Mouse (Mus musculus): ENCODE measurements around the gene Mrpl12. TPM values are rescaled to one million over a fixed set of nuclear protein-coding genes. Genes with fewer than 3 reads are reported as not detected.
"Not testable (repeated sequence)": the region's sequence is repeated elsewhere in the genome, so short reads cannot be mapped to it uniquely, and the experiment has no call there.

The Mrpl12 gene
- total RNA-seq, 2 experiments from 2014 or later, result 105 to 107 TPM

- DNase-seq (ENCODE audit: low spot score in 2 of 2), result no peak
Observed at GRCm38 (mm10) chr11:120507611-120508289, 23.3 kb downstream of the Mrpl12 start.

GRCm38 (mm10) chr11:120508290-120508870, 24.0 kb downstream of the Mrpl12 start:
- DNase-seq (ENCODE audit: low spot score in 2 of 2), result no peak

GRCm38 (mm10) chr11:120509940-120510339, 25.5 kb downstream of the Mrpl12 start:
- DNase-seq (ENCODE audit: low spot score in 2 of 2), result no peak

- no peak for DNase-seq (ENCODE audit: low spot score in 2 of 2)
Observed at GRCm38 (mm10) chr11:120510375-120511030, 26.1 kb downstream of the Mrpl12 start.

- no peak for DNase-seq (ENCODE audit: low spot score in 2 of 2)
Observed at GRCm38 (mm10) chr11:120512790-120513453, 28.5 kb downstream of the Mrpl12 start.

DNA sequence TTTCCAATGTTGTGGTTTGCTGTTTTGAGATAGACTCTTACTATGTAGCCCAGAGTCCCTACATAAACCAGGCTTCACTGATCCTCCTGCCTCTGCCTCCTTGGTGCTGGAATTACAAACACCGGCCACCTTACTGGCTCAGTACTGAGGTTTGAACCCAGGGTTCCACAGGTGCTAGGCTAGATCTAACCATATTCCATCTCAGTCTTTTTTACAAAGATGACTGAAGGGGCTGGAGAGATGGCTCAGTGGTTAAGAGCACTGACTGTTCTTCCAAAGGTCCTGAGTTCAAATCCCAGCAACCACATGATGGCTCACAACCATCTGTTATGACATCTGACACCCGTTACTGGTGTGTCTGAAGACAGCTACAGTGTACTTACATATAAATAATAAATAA, 29.8 kb downstream of the Mrpl12 start:
- not testable (repeated sequence) for DNase-seq (ENCODE audit: low spot score in 2 of 2)

- DNase-seq (ENCODE audit: low spot score in 2 of 2), result peak; percentile 80 to 86
Observed at GRCm38 (mm10) chr11:120515611-120516010, 31.2 kb downstream of the Mrpl12 start.

- no peak for DNase-seq (ENCODE audit: low spot score in 2 of 2)
Observed at GRCm38 (mm10) chr11:120517147-120517546, 32.7 kb downstream of the Mrpl12 start.

DNA sequence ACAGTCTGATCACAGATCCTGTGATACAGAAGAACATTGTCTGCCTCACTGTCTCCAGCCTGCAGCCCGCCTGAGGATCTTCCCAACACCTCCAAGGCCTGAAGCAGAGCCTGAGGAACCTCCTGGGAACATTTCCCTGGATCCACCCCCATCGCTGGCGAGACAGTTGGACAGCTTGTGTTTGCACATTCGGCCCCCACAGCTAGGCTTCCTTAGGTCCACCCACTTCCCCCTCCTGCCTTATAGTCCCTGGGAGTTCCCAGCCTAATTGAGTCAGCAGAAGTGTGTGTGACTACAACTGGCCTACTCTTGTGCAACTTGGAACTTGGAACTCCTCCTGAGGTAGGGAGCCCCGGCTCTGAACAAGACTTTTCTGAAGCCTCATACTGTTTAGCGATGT, 33.6 kb downstream of the Mrpl12 start:
- DNase-seq (ENCODE audit: low spot score in 2 of 2), result no peak

DNA sequence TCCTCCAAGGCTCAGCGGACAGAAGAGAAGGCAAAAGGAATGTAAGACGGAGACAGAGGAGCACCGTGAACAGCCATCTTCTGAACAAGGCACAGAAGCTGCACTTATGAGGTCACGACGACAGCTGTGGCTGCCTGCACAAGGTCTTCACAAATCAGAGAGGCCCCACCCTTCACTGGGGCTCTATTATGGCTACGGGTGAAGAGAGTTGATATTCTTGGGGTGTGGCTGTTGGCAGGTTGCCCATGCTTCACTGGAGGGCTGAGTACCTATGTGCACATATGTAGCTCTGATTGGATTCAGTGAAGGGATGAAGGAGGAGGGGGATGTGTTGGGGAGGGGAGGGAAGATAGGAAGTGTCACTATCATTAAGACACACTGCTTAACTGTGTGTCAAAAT, 34.1 kb downstream of the Mrpl12 start:
- DNase-seq (ENCODE audit: low spot score in 2 of 2), result no peak

- no peak for DNase-seq (ENCODE audit: low spot score in 2 of 2)
Observed at GRCm38 (mm10) chr11:120519738-120520137, 35.3 kb downstream of the Mrpl12 start.

DNA sequence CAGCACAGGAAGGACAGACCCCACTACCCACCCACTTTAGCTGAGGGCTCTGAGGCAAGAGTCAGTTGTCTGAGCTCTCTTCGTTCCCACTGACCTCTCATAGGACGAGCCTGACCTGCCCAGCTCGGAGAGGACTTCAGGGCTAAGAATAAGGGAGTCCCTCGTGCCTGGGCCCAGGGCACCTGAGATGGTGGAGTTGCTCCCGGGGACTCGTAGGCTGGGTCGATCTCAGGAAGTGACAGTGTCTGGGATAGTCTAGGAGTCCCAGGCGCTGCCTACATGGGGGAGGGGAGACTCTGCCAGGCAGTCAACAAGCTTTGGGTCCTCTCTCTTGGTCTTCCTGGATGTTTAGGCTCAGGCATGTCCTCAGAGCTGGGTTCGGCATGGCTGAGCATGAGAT, 36.1 kb downstream of the Mrpl12 start:
- DNase-seq (ENCODE audit: low spot score in 2 of 2), result no peak

DNA sequence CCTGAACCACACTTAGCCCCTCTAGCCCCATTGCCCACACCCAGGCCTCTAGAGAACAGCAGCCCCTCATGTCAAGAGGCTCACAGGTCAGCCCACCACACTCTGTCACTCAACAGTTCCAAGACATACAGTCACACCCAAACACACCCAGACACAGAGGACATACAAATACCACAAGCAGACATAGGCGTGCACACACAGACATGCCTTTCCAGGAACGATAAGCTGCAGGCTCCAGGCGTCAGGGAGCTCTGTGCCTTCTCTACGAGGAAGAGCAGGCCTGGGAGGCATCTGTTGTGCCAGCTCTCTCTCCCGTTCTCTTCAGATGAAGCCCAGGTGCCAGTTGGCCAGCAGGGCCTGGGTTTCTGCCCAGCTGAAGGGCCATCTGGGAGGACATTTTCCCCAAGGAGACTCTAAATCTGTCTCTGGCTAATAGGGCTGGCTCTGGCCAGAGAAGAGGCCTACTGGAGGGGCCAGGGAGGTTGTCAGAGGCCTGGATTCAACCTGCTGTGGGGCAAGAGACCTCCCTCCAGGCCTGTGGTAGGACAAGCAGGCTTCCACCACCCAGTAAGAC, 36.6 kb downstream of the Mrpl12 start:
- DNase-seq (ENCODE audit: low spot score in 2 of 2), result no peak

DNA sequence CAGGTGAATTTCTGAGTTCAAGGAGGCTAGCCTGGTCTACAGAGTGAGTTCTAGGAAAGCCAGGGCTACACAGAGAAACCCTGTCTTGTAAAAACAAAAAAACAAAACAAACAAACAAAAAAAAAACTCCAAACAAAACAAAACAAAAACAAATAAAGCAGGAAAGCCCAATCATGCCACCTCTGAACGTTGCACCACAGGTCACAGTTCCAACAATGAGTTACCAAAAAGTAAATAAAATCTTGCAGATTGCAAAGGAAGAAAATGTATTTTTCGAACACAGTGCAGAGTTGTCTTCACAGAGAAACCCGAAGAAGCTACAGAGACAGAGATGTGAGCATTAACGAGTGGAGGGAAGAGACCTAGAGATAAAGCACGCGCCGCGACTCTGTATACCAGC, 38.2 kb downstream of the Mrpl12 start:
- DNase-seq (ENCODE audit: low spot score in 2 of 2), result no peak

- no peak for DNase-seq (ENCODE audit: low spot score in 2 of 2)
Observed at GRCm38 (mm10) chr11:120525959-120526358, 41.5 kb downstream of the Mrpl12 start.

DNA sequence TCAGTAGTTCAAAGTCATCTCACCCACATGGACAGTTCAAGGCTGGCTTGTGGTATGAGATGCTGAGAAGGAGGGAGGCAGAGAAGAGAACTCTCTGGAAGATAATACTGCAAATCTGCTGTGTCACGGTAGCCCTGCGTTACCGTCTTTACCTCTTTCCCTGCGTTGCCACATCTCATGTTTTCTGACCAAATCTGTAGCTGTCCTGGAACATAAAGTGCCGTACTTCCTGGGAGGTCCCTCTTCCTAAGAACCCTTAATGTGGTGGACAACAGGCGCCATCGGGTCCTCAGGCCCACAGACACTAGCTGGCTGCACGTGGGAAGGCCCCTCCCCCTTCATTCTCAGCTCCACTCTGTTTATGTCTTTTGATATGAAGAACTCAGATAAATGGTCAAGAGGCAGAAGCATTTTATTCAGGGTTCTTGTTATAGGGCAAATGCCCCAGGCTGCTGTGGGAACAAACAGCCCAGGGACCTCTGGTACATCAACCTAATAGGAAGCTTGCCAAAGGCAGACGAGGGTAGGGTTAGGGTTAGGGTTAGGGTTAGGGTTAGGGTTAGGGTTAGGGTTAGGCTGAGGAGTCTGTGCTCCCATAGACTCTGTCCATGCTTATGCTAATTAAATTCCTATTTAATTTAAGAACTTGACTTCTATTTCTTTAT, 43.4 kb downstream of the Mrpl12 start:
- DNase-seq (ENCODE audit: low spot score in 2 of 2), result no peak

DNA sequence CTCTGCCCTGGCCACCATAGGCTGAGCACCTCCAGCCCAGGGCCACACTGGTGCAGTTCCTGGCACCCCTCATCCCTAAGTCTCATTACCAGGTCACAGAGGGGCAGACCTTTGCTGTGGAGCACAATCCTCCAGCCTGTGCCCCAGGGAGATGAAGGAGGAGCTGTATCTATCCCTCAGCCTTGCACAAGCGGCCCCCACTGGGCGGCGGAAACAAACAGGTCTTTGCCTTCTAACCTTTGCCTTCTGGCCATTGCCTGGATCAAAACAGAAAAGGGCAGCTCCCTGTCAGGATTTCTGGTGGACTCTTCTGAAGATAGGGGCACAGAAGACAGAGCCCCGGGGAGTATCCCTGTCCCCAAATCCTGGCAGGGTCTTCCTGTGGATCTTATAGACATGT, 44.5 kb downstream of the Mrpl12 start:
- no peak for DNase-seq (ENCODE audit: low spot score in 2 of 2)

DNA sequence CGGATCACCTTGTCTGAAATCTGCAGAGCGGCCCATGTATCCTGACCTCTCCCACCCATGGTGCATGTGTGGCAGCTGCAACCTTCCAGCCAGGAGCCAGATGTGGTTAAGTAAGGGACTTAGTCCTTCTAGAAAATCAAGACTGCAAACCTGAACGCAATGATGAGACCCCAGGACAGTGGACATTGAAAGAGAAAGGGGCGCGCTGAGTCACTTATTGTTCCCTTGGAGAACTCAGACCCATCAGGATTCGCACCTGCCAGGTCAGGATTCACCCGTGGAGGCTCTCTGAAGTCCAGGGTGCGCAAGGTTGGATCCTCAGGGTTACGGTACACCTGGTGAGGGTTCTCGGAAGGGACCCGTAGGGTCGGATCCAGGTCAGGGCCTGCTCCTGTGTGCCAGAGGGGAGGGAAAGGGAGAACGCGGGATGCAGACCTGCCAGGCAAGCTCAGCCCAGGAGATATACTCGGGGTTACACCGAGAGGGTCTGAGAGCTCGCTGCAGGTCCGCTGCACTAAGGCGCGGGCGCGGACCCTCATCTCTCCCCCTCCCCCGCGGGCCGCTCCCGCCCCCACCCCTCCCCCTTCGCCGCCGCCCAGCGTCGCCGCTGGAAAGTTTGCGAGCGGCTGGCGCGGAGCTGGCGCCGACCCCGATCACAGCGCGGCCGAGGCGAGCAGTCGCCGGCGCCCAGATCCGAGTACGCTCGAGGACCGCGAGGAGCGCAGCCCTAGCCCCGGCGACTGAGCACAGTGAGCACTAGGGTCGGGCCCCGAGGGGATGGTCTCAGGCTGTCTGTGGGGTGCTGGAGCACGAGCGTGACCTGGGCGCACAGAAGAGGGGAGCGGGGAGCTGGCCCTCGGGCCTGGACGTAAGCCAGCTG, 45.9 kb downstream of the Mrpl12 start, which contains the start of gene Gcgr:
Gcgr (plus strand) TSS at position 615 of the 880 bp plus-strand sequence.
- no peak for DNase-seq (ENCODE audit: low spot score in 2 of 2)

DNA sequence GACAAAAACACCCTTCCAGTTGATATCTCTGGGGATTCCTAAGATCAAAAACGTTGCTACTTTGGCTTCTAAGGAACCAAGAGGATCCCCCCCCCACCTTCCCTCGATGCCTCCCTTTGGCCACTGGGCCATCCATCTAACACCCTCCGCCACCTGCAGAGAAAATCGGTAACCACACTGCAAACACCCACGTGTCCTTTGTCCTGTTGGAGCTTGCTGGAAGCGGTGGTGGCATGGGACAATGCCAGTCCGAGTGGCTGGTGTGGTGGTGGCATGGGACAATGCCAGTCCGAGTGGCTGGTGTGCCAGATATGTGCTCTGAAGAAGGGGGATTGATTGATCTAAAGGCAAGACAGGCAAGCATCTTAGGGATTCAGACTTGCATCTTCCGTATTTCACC, 47.2 kb downstream of the Mrpl12 start:
- DNase-seq (ENCODE audit: low spot score in 2 of 2), result no peak

DNA sequence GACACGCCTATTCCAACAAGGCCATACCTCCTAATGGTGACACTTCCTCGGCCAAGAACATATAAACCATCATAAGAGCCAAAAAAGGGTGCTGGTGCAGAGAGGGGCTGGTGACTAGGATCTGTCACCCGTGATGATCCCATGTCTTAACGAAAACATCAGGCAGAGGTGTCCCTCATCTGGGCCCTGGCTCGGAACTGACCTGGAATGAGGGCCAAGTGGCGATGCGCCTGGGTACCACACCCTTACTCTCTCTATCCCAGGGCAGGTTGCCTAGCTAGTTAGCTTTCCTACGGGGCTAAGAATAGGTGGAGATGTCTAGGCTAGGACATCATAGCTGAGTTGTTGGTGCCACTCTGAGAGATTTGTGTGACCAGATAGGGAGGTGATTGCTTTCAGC, 49.7 kb downstream of the Mrpl12 start:
- DNase-seq (ENCODE audit: low spot score in 2 of 2), result no peak
